Mouse (Mus musculus) forebrain, embryonic 11.5 days (tissue): ENCODE measurements around the gene Mab21l2. TPM values are rescaled to one million over a fixed set of nuclear protein-coding genes. Genes with fewer than 3 reads are reported as not detected.

Source experiments
- ATAC-seq: fragments of 200-750 bp; cut with Nextera tagmentation; replicated peaks from 2 replicates; pipeline ENCODE4 v1.8.0; 2017; ENCODE audit warnings: moderate TSS enrichment; ENCODE audit not compliant: low FRiP score
- DNase-seq: peaks from one replicate; pipeline ENCODE4 v3.0.0-alpha.2; 2017; ENCODE audit warnings: low spot score
- H3K27ac ChIP-seq: fragments of 300-500 bp; sonication (generic); 2 replicates; pipeline ENCODE4 v1.5.1; 2014; ENCODE audit warnings: low read depth, low read length
- H3K27me3 ChIP-seq: fragments of 300-500 bp; sonication (generic); 2 replicates; pipeline ENCODE4 v1.6.1; 2014; ENCODE audit warnings: mild to moderate bottlenecking, low read length, mixed read lengths; ENCODE audit not compliant: control insufficient read depth, insufficient read depth
- H3K36me3 ChIP-seq: fragments of 300-500 bp; sonication (generic); 2 replicates; pipeline ENCODE4 v1.6.1; 2014; ENCODE audit warnings: mild to moderate bottlenecking, low read length, moderate library complexity, mixed read lengths; ENCODE audit not compliant: control insufficient read depth, insufficient read depth
- H3K4me1 ChIP-seq: fragments of 300-500 bp; sonication (generic); replicated peaks from 2 replicates; pipeline ENCODE4 v1.6.1; 2014; ENCODE audit warnings: low read length, mixed read lengths; ENCODE audit not compliant: control insufficient read depth, insufficient read depth
- H3K4me2 ChIP-seq: fragments of 300-500 bp; sonication (generic); 2 replicates; pipeline ENCODE4 v1.6.1; 2014; ENCODE audit warnings: low read depth, mild to moderate bottlenecking, low read length, moderate library complexity, mixed read lengths; ENCODE audit not compliant: severe bottlenecking
- H3K4me3 ChIP-seq: fragments of 300-500 bp; sonication (generic); 2 replicates; pipeline ENCODE4 v1.5.1; 2014; ENCODE audit warnings: low read depth, low read length
- H3K9ac ChIP-seq: fragments of 300-500 bp; sonication (generic); 2 replicates; pipeline ENCODE4 v1.6.1; 2014; ENCODE audit warnings: low read length
- H3K9me3 ChIP-seq: fragments of 300-500 bp; sonication (generic); 2 replicates; pipeline ENCODE4 v1.6.1; 2016; ENCODE audit warnings: low read length, mixed read lengths; ENCODE audit not compliant: control insufficient read depth
- WGBS: fragments of 180-500 bp; shearing (Covaris S2); extraction: QIAGEN DNeasy Blood & Tissue Kit; methylation state at CpG from one replicate; pipeline ENCODE4 v1.1.7; 2014; 5-methylcytosine and 5-hydroxymethylcytosine counted together
- polyA plus RNA-seq: library from polyadenylated mRNA; unstranded; fragments of >200 nt; fragmentation: Nextera tagmentation; extraction: Ambion mirVana; gene quantifications from 2 replicates; pipeline ENCODE4 v1.2.1, GENCODE M21; 2014

Mab21l2 gene
- 7.1 and 7.5 TPM in 2 replicates for polyA plus RNA-seq

DNA sequence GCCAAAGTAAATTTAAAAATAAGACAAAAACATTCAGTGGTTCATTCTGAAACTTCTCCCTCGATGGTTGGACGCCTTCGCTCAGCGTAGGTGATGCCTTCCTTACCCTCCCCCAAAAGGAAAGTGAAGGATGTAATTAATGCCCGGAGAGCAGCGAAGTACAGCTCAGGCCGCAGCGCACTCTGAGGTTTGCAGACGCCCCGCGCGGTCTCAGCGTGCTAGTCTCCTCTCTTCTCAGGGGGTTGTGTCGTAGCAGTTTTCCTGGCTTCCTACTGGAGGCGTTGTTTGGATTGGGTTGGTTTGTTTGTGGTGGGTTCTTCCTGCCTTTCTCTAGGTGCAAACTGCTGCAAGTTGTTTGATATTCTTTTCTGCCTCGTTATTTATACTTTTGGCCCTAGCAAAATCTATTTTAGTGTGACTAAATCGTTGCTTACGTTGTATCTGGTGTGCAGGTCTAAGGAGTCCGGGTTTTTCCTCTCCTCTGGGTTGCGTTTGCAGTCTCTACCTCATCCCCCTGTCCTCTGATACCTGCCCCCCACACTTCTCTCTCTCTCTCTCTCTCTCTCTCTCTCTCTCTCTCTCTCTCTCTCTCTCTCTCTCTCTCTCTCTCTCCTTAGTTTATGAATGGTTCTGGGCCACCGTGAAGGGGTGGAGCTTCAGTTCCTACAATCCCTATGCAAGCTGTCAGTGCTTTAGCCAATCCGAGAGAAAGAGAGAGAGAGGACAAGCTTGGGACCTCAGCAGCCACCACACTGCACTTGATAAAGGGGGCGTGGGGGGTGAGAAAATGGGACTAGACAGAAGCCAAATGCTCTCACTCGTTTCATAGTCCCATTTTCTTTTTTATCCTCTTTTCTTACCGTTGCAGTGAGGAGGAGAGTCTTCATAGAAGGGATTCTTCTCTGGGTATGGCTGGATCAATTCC, at the start of gene Mab21l2:
Mab21l2 (minus strand) TSS at position 539 of the 925 bp plus-strand sequence.
- under 1% methylated on average over 25 of the region's 25 CpGs for WGBS
- Histone ChIP-seq H3K4me3 (peak within 1 kb of the TSS; percentile 26; the same call in 1 of the 2 replicates), H3K36me3 (no peaks in the 10 kb centered on the region), H3K4me1 (peaks cover 8% of the 10 kb centered on the region; the same call in 1 of the 2 replicates), H3K9me3 (no peaks in the 10 kb centered on the region), H3K4me2 (peak within 1 kb of the TSS; percentile 47), H3K9ac (no peak within 1 kb of the TSS), H3K27me3 (peaks cover 66% of the 10 kb centered on the region), H3K27ac (no peak within 1 kb of the TSS)
- ATAC-seq (peak; percentile 51), DNase-seq (peak; percentile 69)

DNA sequence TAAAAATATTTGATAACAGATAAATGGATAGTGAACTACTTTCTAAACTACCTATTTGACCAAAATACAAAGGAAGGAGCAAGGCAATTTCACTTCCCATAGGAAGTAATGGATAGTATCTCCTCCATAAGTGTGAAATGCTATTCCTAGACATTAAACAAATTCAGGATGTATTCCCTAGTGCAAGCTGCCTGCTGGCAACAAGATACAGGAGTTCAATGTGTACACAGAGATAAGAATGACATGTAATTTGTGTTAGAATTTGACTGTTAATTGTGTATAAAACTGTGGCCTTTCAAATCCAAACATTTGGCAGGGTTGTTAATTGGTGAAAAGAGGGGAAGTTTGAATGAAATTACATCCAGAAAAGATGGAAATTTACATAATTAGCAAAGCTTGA, 26.9 kb upstream of the Mab21l2 start:
- ATAC-seq (no peak), DNase-seq (no peak)
- Histone ChIP-seq H3K4me2 (no peak overlapping the region), H3K27me3 (peaks cover 44% of the 10 kb centered on the region), H3K4me1 (0 out of 2 replicates have a peak, but pooled peaks cover 2% of the 10 kb centered on the region), H3K9me3 (no peaks in the 10 kb centered on the region), H3K4me3 (no peak overlapping the region), H3K27ac (no peak overlapping the region), H3K9ac (no peak overlapping the region), H3K36me3 (no peaks in the 10 kb centered on the region)

DNA sequence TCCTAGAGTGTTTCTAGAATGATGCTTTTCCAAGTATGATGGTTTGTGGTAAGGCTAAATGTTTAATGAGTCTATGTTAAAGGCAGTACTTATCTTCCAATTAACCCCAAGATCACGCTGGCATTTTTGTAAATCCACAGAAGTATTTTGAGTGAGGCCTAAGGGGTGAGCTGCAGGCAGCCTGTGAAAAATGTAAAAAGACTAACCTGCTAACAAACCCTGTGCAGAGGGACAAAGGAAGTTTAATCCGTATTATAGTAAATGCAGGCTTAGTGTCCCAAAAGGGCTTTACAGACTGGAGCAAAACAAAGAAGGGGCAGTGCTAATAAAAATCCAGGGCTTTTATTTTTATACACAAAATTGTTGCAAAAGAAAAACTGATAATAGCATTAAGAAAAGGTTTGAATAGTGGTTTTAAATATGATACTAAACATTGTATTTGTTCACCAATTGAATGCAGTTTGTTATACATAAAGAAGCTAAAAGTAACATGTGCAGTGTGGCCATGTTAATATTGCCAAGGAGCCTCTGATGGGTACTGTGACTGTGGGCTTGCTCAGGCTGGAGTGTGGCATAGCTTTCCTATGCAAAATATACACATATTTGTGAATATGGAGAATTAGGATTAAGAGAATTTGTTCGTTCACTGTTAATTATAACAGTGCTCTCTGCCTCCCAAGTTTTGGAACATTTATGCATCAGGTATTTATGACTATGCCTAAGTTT, 24.3 kb upstream of the Mab21l2 start:
- no peak overlapping the region for H3K9ac ChIP-seq
- 0 out of 2 replicates have a peak, but pooled peaks cover 2% of the 10 kb centered on the region for H3K4me1 ChIP-seq
- H3K36me3 ChIP-seq = no peaks in the 10 kb centered on the region
- no peak overlapping the region for H3K4me2 ChIP-seq
- no peaks in the 10 kb centered on the region for H3K9me3 ChIP-seq
- peaks cover 45% of the 10 kb centered on the region for H3K27me3 ChIP-seq
- no peak overlapping the region for H3K4me3 ChIP-seq
- ATAC-seq (peak; percentile 56; the same call in 1 of the 2 replicates), DNase-seq (no peak)
- no peak overlapping the region for H3K27ac ChIP-seq
- WGBS = 11% methylated on average over 3 of the region's 3 CpGs

DNA sequence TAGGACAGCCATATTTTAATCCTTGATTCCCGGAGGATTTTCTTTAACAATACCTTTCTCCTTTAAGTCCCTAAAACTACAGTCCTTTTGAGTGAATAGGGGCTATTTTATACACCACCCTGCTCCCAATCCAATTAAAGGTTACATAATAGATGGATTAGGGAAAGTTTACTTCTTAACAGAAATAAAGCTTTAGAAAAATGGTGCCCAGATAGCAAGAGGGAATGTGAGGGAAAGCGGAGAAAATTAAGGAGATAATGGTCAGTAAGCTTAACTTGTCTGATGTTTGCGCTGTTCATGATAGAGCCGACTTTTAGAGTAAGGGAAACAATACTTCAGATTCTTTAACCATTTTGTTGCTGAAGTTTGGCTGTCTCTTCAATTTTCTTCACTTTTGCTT, 23.1 kb upstream of the Mab21l2 start:
- no peak overlapping the region for H3K4me3 ChIP-seq
- H3K4me1 ChIP-seq = 0 out of 2 replicates have a peak, but pooled peaks cover 2% of the 10 kb centered on the region
- DNase-seq (no peak), ATAC-seq (no peak)
- H3K36me3 ChIP-seq = no peaks in the 10 kb centered on the region
- H3K27ac ChIP-seq = no peak overlapping the region
- H3K9me3 ChIP-seq = no peaks in the 10 kb centered on the region
- no peak overlapping the region for H3K4me2 ChIP-seq
- no peak overlapping the region for H3K9ac ChIP-seq
- H3K27me3 ChIP-seq = peaks cover 42% of the 10 kb centered on the region
- 4% methylated on average over 4 of the region's 4 CpGs for WGBS

DNA sequence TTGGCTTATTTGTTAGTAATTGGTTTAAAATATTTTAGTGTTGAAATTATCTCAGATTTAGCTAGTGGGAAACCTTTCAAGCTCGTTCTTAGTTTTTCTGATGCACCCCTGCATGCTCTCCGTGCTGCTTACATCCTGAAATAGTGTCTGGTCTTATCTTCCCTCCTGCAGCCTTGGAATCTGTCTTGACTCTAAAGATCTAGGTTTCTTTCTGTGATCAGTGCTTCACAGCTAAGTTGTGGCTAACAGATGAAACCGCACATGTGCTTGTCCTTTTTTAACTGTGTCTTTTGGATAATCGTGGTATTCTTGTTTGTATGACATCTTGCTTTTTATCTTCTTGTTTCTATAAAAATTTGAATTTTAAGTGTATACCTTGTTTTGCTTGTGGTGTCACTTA, 18.9 kb upstream of the Mab21l2 start:
- WGBS = 80% methylated on average over 4 of the region's 4 CpGs

DNA sequence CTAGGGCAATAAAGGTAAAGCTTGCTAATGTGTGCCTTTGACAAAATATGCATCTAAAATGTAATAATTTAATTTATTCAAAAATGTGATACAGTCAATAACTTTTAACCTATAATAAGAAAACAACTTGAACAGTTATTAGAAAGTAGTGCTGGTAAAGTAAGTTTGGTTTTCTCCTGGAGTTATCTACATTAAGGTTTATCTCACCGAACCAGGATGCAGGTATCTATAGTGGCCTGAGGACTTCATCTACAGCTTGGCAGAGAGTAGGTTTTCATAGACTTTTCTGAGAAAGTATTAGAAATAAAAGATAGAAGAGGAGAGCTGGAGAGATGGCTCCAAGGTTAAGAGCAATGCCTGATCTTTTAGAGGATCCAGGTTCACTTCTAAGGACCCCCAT, 13.0 kb upstream of the Mab21l2 start:
- WGBS = 96% methylated on average over 1 of the region's 1 CpGs
- DNase-seq (no peak), ATAC-seq (no peak)
- no peak overlapping the region for H3K9ac ChIP-seq
- H3K9me3 ChIP-seq = no peaks in the 10 kb centered on the region
- H3K4me3 ChIP-seq = no peak overlapping the region
- no peaks in the 10 kb centered on the region for H3K36me3 ChIP-seq
- no peak overlapping the region for H3K4me2 ChIP-seq
- no peaks in the 10 kb centered on the region for H3K4me1 ChIP-seq
- H3K27me3 ChIP-seq = peaks cover 57% of the 10 kb centered on the region
- no peak overlapping the region for H3K27ac ChIP-seq

More for the DNA sequence above, 18.9 kb upstream of the Mab21l2 start:
- Histone ChIP-seq H3K36me3 (no peaks in the 10 kb centered on the region), H3K9ac (no peak overlapping the region), H3K4me1 (0 out of 2 replicates have a peak, but pooled peaks cover 2% of the 10 kb centered on the region), H3K27me3 (peaks cover 51% of the 10 kb centered on the region), H3K9me3 (no peaks in the 10 kb centered on the region), H3K27ac (no peak overlapping the region), H3K4me2 (no peak overlapping the region), H3K4me3 (no peak overlapping the region)
- DNase-seq = no peak
- no peak for ATAC-seq

DNA sequence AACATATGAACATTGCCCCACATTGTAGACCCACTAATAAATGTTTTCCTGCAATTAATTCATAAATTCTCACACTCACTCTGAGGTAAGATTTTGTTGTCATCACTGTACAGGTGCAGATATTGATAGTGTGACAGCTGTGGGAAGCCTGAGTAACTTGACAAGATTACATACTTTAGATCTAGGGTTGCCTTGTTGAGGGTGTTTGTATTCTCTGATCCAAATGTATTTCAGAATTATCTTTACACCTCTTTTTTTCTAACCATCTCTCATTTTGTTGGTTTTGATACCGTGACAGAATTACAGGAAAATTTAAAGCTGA, 12.6 kb upstream of the Mab21l2 start:
- WGBS = 94% methylated on average over 1 of the region's 1 CpGs
- H3K9ac ChIP-seq = no peak overlapping the region
- DNase-seq (no peak), ATAC-seq (no peak)
- H3K36me3 ChIP-seq = no peaks in the 10 kb centered on the region
- no peaks in the 10 kb centered on the region for H3K9me3 ChIP-seq
- no peak overlapping the region for H3K4me3 ChIP-seq
- H3K4me2 ChIP-seq = no peak overlapping the region
- no peak overlapping the region for H3K27ac ChIP-seq
- H3K27me3 ChIP-seq = peaks cover 54% of the 10 kb centered on the region
- no peaks in the 10 kb centered on the region for H3K4me1 ChIP-seq

DNA sequence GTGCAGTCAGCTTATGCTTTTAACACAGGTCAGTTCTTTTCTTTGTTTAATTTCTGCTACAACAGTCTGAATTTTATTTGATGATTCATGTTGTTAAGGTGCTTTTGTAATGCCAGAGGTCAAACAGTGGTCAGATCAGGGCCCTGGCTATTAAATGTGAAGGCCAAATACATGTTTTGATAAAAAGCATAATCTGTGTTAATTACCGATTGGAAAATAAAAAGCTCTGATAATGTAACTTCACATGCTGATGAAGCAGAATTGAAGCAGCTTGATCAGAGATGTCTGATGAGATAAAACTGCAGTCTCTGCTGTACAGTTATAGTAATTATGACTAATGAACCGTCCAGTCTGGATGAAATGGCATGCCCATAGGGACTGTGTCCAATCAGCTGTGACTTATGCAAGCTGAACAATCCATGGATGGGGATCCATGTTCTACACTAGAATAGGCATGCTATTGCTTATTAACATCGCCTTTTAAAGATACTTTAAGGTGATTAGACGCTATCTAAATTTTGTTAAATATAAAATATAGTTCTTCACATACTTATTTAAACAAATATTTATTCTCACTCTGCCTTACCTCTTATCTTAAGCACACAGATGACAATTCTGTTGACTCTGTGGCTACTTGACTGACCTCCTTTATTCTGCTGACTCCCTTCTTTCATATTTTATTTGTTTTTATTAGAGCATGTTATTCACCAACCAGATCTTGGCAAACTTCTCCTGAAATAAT, 12.0 kb upstream of the Mab21l2 start:
- H3K9me3 ChIP-seq = no peaks in the 10 kb centered on the region
- H3K9ac ChIP-seq = no peak overlapping the region
- WGBS = 86% methylated on average over 4 of the region's 4 CpGs
- H3K4me3 ChIP-seq = no peak overlapping the region
- no peak for ATAC-seq
- no peak for DNase-seq
- no peak overlapping the region for H3K27ac ChIP-seq
- H3K4me2 ChIP-seq = no peak overlapping the region
- no peaks in the 10 kb centered on the region for H3K4me1 ChIP-seq
- peaks cover 56% of the 10 kb centered on the region for H3K27me3 ChIP-seq
- H3K36me3 ChIP-seq = no peaks in the 10 kb centered on the region
